In the genomic region with DNA sequence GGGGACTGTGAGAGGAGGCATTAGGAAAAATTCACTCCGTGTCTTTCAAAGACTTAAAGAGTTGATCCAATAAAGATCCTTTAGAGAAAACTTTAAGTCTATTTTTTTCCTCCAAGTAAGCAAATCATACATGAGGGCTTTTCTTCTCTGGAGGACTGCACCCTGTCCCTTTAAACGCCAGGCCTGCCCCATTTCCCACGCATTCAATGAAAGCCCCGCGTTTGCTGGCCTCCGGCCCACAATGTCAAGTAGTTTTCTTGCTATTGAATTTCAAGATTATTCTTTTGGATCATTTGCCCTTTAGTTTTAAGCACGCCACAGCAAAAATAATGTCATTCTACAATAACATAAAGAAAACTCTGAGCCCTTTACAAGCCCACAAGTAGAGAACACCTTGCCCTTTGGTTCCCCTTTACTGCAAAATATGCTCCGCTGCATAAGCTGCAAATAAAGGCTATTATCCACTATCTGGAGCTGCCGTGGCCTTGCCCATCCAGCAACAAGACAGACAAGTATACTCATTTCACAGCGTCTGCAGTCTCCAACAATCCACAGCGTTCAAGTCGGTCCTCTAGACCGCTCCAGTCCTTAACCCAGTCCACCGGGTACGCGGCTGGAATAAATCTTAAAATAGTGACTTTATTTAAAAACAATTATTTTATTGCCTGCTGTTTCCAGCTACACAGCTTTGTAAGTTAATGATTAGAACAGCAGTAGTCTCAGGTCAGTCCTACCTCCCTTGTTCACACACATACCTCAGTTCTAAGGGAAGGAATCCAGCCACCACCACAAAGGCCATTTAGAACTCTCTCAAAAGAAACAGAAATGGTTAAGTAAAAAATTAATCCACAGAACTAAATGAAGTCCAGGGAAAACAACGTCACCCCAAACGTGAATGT, we compare ENCODE assay signal across 9 mouse cellular contexts. TPM values are rescaled to one million over a fixed set of nuclear protein-coding genes. Genes with fewer than 3 reads are reported as not detected.
A peak's percentile ranks its signal among the peaks of the same experiment; 100 is the strongest.
DNase-seq lines count a peak whose midpoint lies in the region; ATAC-seq lines count a peak whose summit lies in the region.
"Had no signal": no experiment of that assay in that cellular context is flagged by ENCODE, and none has a peak within 500 bp of the region (broad histone marks: within the 10 kb centered on the region; RNA-seq: fewer than 3 reads in every experiment).

No protein-coding gene starts in this region.

- H3K4me1 ChIP-seq in forebrain, embryonic 13.5 days = peaks cover 64% of the 10 kb centered on the region
- H3K4me1 ChIP-seq in kidney, embryonic 16.5 days (ENCODE audit: insufficient read depth, low read length) = peaks cover 46% of the 10 kb centered on the region
- H3K4me1 ChIP-seq in midbrain, embryonic 14.5 days (ENCODE audit: control insufficient read depth, insufficient read depth, low read length) = peaks cover 43% of the 10 kb centered on the region
- H3K4me1 ChIP-seq: liver, embryonic 15.5 days had no signal

- WGBS in forebrain, embryonic 13.5 days = 7% methylated on average over 18 of the region's 18 CpGs
- 32% methylated on average over 18 of the region's 18 CpGs for WGBS in kidney, embryonic 16.5 days
- WGBS in midbrain, embryonic 14.5 days = 22% methylated on average over 18 of the region's 18 CpGs

- ATAC-seq in forebrain, embryonic 13.5 days = peak; percentile 61; the same call in 1 of the 2 replicates
- ATAC-seq in kidney, embryonic 16.5 days (ENCODE audit: low FRiP score, low TSS enrichment) = peak; percentile 86; the same call in 1 of the 2 replicates
- no peak for ATAC-seq in midbrain, embryonic 14.5 days (ENCODE audit: low FRiP score, low TSS enrichment)
- ATAC-seq in erythroid progenitor cell, adult 5-6 weeks (replicated peaks; ENCODE audit: low FRiP score, poor library complexity, severe bottlenecking) = no peak

- peak overlapping the region; percentile 17; the same call in 1 of the 2 replicates for H3K4me3 ChIP-seq in forebrain, embryonic 13.5 days
- peak overlapping the region; percentile 25 for H3K4me3 ChIP-seq in kidney, embryonic 16.5 days (ENCODE audit: low read length)
- no peak overlapping the region for H3K4me3 ChIP-seq in midbrain, embryonic 14.5 days (replicated peaks; ENCODE audit: low read depth, low read length)
- H3K4me3 ChIP-seq: liver, embryonic 15.5 days had no signal

- no peaks in the 10 kb centered on the region for H3K9me3 ChIP-seq in forebrain, embryonic 13.5 days (replicated peaks)
- H3K9me3 ChIP-seq in kidney, embryonic 16.5 days (ENCODE audit: low read length) = no peaks in the 10 kb centered on the region
- H3K9me3 ChIP-seq in midbrain, embryonic 14.5 days (ENCODE audit: control insufficient read depth, low read length) = no peaks in the 10 kb centered on the region
- H3K9me3 ChIP-seq: liver, embryonic 15.5 days had no signal

- peak overlapping the region; percentile 55 for H3K4me2 ChIP-seq in forebrain, embryonic 13.5 days
- peak overlapping the region; percentile 43 for H3K4me2 ChIP-seq in kidney, embryonic 16.5 days (replicated peaks; ENCODE audit: low read depth, low read length)
- peak overlapping the region; percentile 24 for H3K4me2 ChIP-seq in midbrain, embryonic 14.5 days (ENCODE audit: low read length)
- H3K4me2 ChIP-seq: liver, embryonic 15.5 days had no signal

- H3K27ac ChIP-seq in forebrain, embryonic 13.5 days = peak overlapping the region; percentile 65
- peak overlapping the region; percentile 81; the same call in 1 of the 2 replicates for H3K27ac ChIP-seq in kidney, embryonic 16.5 days (ENCODE audit: low read length)
- H3K27ac ChIP-seq in midbrain, embryonic 14.5 days (replicated peaks; ENCODE audit: low read depth, low read length) = peak overlapping the region; percentile 22; the same call in 1 of the 2 replicates
- H3K27ac ChIP-seq: liver, embryonic 15.5 days had no signal

- H3K9ac ChIP-seq in forebrain, embryonic 13.5 days = peak overlapping the region; percentile 16; the same call in 1 of the 2 replicates
- peak overlapping the region; percentile 19; the same call in 1 of the 2 replicates for H3K9ac ChIP-seq in kidney, embryonic 16.5 days (replicated peaks; ENCODE audit: low read length)
- H3K9ac ChIP-seq in midbrain, embryonic 14.5 days (replicated peaks; ENCODE audit: low read length) = 0 out of 2 replicates have a peak overlapping the region, but pooled peaks have one; percentile 17
- H3K9ac ChIP-seq: liver, embryonic 15.5 days had no signal

- peak; percentile 31 for DNase-seq in embryo, embryonic 10 days (ENCODE audit: low spot score)
- DNase-seq in embryo, embryonic 9.5 days (ENCODE audit: extremely low spot score) = no peak
- DNase-seq in midbrain, embryonic 14.5 days = peak; percentile 65
- no peak for DNase-seq in right cerebral cortex, adult 18-20 months
- no peak for DNase-seq in left cerebral cortex, adult 18-20 months (ENCODE audit: low spot score in 2 of 2)

- H3K36me3 ChIP-seq in forebrain, embryonic 13.5 days (ENCODE audit: poor library complexity, severe bottlenecking) = no peaks in the 10 kb centered on the region
- no peaks in the 10 kb centered on the region for H3K36me3 ChIP-seq in kidney, embryonic 16.5 days (ENCODE audit: insufficient read depth, low read length)
- no peaks in the 10 kb centered on the region; the same call in 1 of the 2 replicates for H3K36me3 ChIP-seq in midbrain, embryonic 14.5 days (ENCODE audit: control insufficient read depth, insufficient read depth, low read length)
- H3K36me3 ChIP-seq: liver, embryonic 15.5 days had no signal

- H3K27me3 ChIP-seq in forebrain, embryonic 13.5 days = no peaks in the 10 kb centered on the region
- H3K27me3 ChIP-seq in kidney, embryonic 16.5 days (ENCODE audit: insufficient read depth, low read length) = no peaks in the 10 kb centered on the region
- no peaks in the 10 kb centered on the region for H3K27me3 ChIP-seq in midbrain, embryonic 14.5 days (ENCODE audit: control insufficient read depth, insufficient read depth, low read length)
- H3K27me3 ChIP-seq: liver, embryonic 15.5 days had no signal

RNA-seq across cellular contexts. Expression of gene Mllt3, which starts 15.5 kb away (rescaled TPM):
- polyA plus RNA-seq in forebrain, embryonic 13.5 days (2015; fragmentation: Nextera tagmentation; extraction: Ambion mirVana) = 107 and 116 TPM in 2 replicates
- polyA plus RNA-seq in kidney, embryonic 16.5 days (2015; fragmentation: Nextera tagmentation; extraction: Ambion mirVana) = 27.5 and 34.8 TPM in 2 replicates
- polyA plus RNA-seq in midbrain, embryonic 14.5 days (2014; fragmentation: Nextera tagmentation; extraction: Ambion mirVana) = 85.0 and 104 TPM in 2 replicates
- 10 to 100 TPM; 40.0 to 49.7 TPM for total RNA-seq in left cerebral cortex, adult 18-20 months (2021)
- total RNA-seq in erythroid progenitor cell, adult 5-6 weeks (2015; ENCODE audit: low replicate concordance) = 16.9 and 27.7 TPM in 2 replicates
- 31.3 and 37.0 TPM in 2 replicates for total RNA-seq in erythroid progenitor cell, adult 5-6 weeks (2017; ENCODE audit: low replicate concordance)

Comparison
In these comparisons a context has a peak if more than half of its experiments do, and no peak if none do; other contexts are left out.
1. DNase-seq: peak in embryo, embryonic 10 days (single experiment) and midbrain, embryonic 14.5 days (single experiment); none in embryo, embryonic 9.5 days (single experiment), right cerebral cortex, adult 18-20 months (single experiment) and left cerebral cortex, adult 18-20 months (0 of 2).
2. ATAC-seq: peak in forebrain, embryonic 13.5 days (single experiment) and kidney, embryonic 16.5 days (single experiment); none in midbrain, embryonic 14.5 days (single experiment) and erythroid progenitor cell, adult 5-6 weeks (single experiment).
3. H3K27ac ChIP-seq: peak in every context shown above with its lines; median percentile 81 in kidney, embryonic 16.5 days; 65 in forebrain, embryonic 13.5 days; 22 in midbrain, embryonic 14.5 days.
4. Peak in every context shown above with its lines, with median percentiles within 50 percentile points of each other: H3K4me2 ChIP-seq and H3K9ac ChIP-seq.